Mouse (Mus musculus): ENCODE data around the gene Gadd45b. TPM values are rescaled to one million over a fixed set of nuclear protein-coding genes. Genes with fewer than 3 reads are reported as not detected.

The Gadd45b gene
- 10 to 100 TPM; 27.4 to 30.8 TPM for total RNA-seq (2023)

GRCm38 (mm10) chr10:80929299-80930226, at the start of gene Gadd45b:
Gene Gadd45b (plus strand): TSS chr10:80930073.

GRCm38 (mm10) chr10:80900318-80901247, 29.3 kb upstream of the Gadd45b start, which contains the start of gene Timm13:
Gene Timm13 (minus strand): TSS chr10:80900969.

GRCm38 (mm10) chr10:80917779-80918434, 12.0 kb upstream of the Gadd45b start, which contains the start of gene Lmnb2:
Gene Lmnb2 (minus strand): TSS chr10:80918245.

Other genes starting within 250 kb of the Gadd45b start
- gene Mob3a, start 228.1 kb upstream of the Gadd45b start, total RNA-seq (2023) = 100 to 1,000 TPM; 124 TPM
- 1 to 10 TPM; 8.5 to 10.0 TPM for gene Izumo4, start 227.9 kb upstream of the Gadd45b start, total RNA-seq (2023)
- gene Ap3d1, start 187.8 kb upstream of the Gadd45b start, total RNA-seq (2023) = 10 to 100 TPM; 91.5 to 95.8 TPM
- gene Dot1l, start 174.9 kb upstream of the Gadd45b start, total RNA-seq (2023) = 10 to 100 TPM; 30.9 to 33.4 TPM
- 10 to 100 TPM; 44.1 to 48.2 TPM for gene Sf3a2, start 131.9 kb upstream of the Gadd45b start, total RNA-seq (2023)
- 10 to 100 TPM; 70.8 to 77.6 TPM for gene Plekhj1, start 131.4 kb upstream of the Gadd45b start, total RNA-seq (2023)
- gene Amh, start 124.8 kb upstream of the Gadd45b start, total RNA-seq (2023) = 1 to 10 TPM in 1 of 2 experiments, under 1 TPM in 1; 0.94 to 1.1 TPM
- not detected for gene Jsrp1, start 116.6 kb upstream of the Gadd45b start, total RNA-seq (2023)
- gene Oaz1, start 103.4 kb upstream of the Gadd45b start, total RNA-seq (2023) = 100 to 1,000 TPM; 551 to 600 TPM
- not detected for gene Lingo3, start 86.0 kb upstream of the Gadd45b start, total RNA-seq (2023)
- 10 to 100 TPM; 14.4 to 14.7 TPM for gene Lsm7, start 74.9 kb upstream of the Gadd45b start, total RNA-seq (2023)
- 10 to 100 TPM; 23.9 to 34.6 TPM for gene Sppl2b, start 74.8 kb upstream of the Gadd45b start, total RNA-seq (2023)
- gene Tmprss9, start 58.2 kb upstream of the Gadd45b start, total RNA-seq (2023) = not detected
- 10 to 100 TPM; 46.4 to 48.9 TPM for gene Timm13, start 29.1 kb upstream of the Gadd45b start, total RNA-seq (2023)
- gene Lmnb2, start 11.8 kb upstream of the Gadd45b start, total RNA-seq (2023) = 10 to 100 TPM; 22.0 to 24.2 TPM
- gene Gng7, start 84.9 kb downstream of the Gadd45b start, total RNA-seq (2023) = under 1 TPM; 0.59 to 0.68 TPM
- gene Diras1, start 95.6 kb downstream of the Gadd45b start, total RNA-seq (2023) = not detected
- gene Slc39a3, start 107.4 kb downstream of the Gadd45b start, total RNA-seq (2023) = 10 to 100 TPM; 11.2 to 13.3 TPM
- gene Sgta, start 130.1 kb downstream of the Gadd45b start, total RNA-seq (2023) = 10 to 100 TPM; 48.3 to 49.5 TPM
- 1 to 10 TPM; 6.6 to 8.3 TPM for gene Thop1, start 140.0 kb downstream of the Gadd45b start, total RNA-seq (2023)
- gene Creb3l3, start 168.8 kb downstream of the Gadd45b start, total RNA-seq (2023) = 1 to 10 TPM in 1 of 2 experiments, under 1 TPM in 1; 0.64 to 1.2 TPM
- 10 to 100 TPM; 86.1 to 87.6 TPM for gene Map2k2, start 175.8 kb downstream of the Gadd45b start, total RNA-seq (2023)
- 10 to 100 TPM; 62.4 to 68.5 TPM for gene Zbtb7a, start 205.1 kb downstream of the Gadd45b start, total RNA-seq (2023)
- 10 to 100 TPM; 27.3 to 29.5 TPM for gene Pias4, start 237.8 kb downstream of the Gadd45b start, total RNA-seq (2023)
- gene Eef2, start 246.6 kb downstream of the Gadd45b start, total RNA-seq (2023) = 100 to 1,000 TPM; 824 to 844 TPM

Measured in neutrophil, adult 83 days (primary cell).